8 mouse cellular contexts compared by ENCODE assay signal in the genomic region with DNA sequence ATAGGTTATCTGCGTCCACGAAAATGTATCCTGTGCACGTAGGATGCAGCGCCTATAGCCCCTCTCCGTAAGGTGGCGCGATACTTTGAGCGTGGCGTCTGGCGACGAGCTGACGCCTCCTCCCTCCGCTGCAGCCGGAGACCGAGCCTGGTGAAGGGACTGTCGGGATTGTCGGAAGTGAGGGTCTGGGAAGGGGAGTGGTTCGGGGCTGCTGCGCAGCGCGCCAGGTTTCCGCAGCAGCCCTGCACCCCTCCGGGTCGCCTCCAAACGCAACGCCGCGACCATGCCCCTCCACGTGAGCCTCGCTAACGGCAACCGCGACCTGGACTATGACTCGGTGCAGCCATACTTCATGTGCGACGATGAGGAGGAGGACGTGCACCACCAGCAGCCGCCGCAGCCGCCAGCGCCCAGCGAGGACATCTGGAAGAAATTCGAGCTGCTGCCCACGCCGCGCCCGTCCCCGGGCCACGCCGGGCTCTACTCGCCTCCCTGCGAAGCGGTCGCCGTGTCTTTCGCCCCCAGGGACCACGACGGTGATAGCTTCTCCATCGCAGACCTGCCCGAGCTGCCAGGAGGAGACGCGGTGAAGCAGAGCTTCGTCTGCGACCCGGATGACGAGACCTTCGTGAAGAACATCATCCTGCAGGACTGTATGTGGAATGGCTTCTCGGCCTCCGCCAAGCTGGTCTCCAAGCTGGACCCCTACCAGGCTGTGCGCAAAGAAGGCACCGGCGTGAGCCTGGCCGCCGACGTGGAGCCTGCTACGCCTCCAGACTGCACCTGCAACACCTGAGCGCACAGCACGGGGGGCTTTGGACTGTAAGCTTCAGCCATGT. TPM values are rescaled to one million over a fixed set of nuclear protein-coding genes. Genes with fewer than 3 reads are reported as not detected.
A peak's percentile ranks its signal among the peaks of the same experiment; 100 is the strongest.
DNase-seq lines count a peak whose midpoint lies in the region; ATAC-seq and TF ChIP-seq lines count a peak whose summit lies in the region.

A gene (plus strand): TSS at position 97 of the 839 bp plus-strand sequence.

- H3K27ac ChIP-seq in CH12.LX (ENCODE audit: insufficient read depth, low read depth): no peak within 1 kb of the TSS
- peak within 1 kb of the TSS; percentile 87 for H3K27ac ChIP-seq in forebrain, embryonic 15.5 days (replicated peaks)
- no peak within 1 kb of the TSS for H3K27ac ChIP-seq in liver, embryonic 13.5 days
- H3K27ac ChIP-seq in neural tube, embryonic 11.5 days (ENCODE audit: low read depth, low read length): peak within 1 kb of the TSS; percentile 73
- peak within 1 kb of the TSS; percentile 58 for H3K27ac ChIP-seq in stomach, embryonic 16.5 days (ENCODE audit: low read length)

- DNase-seq in CH12.LX (ENCODE audit: extremely low read depth): peak; percentile 83
- peak; percentile 84 to 85 for DNase-seq in heart, postnatal 10 days
- peak; percentile 63 to 80 for DNase-seq in kidney, postnatal 36 days
- peak; percentile 47 for DNase-seq in liver, embryonic 13.5 days
- DNase-seq in neural tube, embryonic 11.5 days (ENCODE audit: low spot score): peak; percentile 90

- peak within 1 kb of the TSS; percentile 41 for H3K9ac ChIP-seq in CH12.LX (ENCODE audit: insufficient read depth, low read depth)
- H3K9ac ChIP-seq in forebrain, embryonic 15.5 days (replicated peaks): peak within 1 kb of the TSS; percentile 74
- H3K9ac ChIP-seq in liver, embryonic 13.5 days: peak within 1 kb of the TSS; percentile 59
- peak within 1 kb of the TSS; percentile 75 for H3K9ac ChIP-seq in neural tube, embryonic 11.5 days (ENCODE audit: low read length)
- H3K9ac ChIP-seq in stomach, embryonic 16.5 days (ENCODE audit: low read length): peak within 1 kb of the TSS; percentile 85

- TF ChIP-seq RAD21 in CH12.LX (IDR thresholded peaks at IDR 0.05; ENCODE audit: low read depth, low read length): no peak

- peaks cover 0 to 12% of the 10 kb centered on the region in 2 experiments; a peak in 2 of 4 replicates for H3K4me1 ChIP-seq in CH12.LX (ENCODE audit: control insufficient read depth in 1 of 2, insufficient read depth in 2 of 2)
- peaks cover 25% of the 10 kb centered on the region for H3K4me1 ChIP-seq in forebrain, embryonic 15.5 days
- H3K4me1 ChIP-seq in liver, embryonic 13.5 days (replicated peaks): peaks cover 7% of the 10 kb centered on the region
- 0 out of 2 replicates have a peak, but pooled peaks cover 3% of the 10 kb centered on the region for H3K4me1 ChIP-seq in neural tube, embryonic 11.5 days (ENCODE audit: control insufficient read depth, insufficient read depth, low read length)
- 0 out of 2 replicates have a peak, but pooled peaks cover 8% of the 10 kb centered on the region for H3K4me1 ChIP-seq in stomach, embryonic 16.5 days (ENCODE audit: control insufficient read depth, insufficient read depth, low read length)

- no peaks in the 10 kb centered on the region for H3K79me2 ChIP-seq in CH12.LX (replicated peaks; ENCODE audit: control insufficient read depth, extremely low read depth, insufficient read depth, poor library complexity, severe bottlenecking)

- TF ChIP-seq EP300 in CH12.LX (IDR thresholded peaks at IDR 0.05; ENCODE audit: low read length): no peak

- peak within 1 kb of the TSS; percentile 75 for H3K4me2 ChIP-seq in CH12.LX (ENCODE audit: insufficient read depth, low read depth, poor library complexity, severe bottlenecking)
- H3K4me2 ChIP-seq in forebrain, embryonic 15.5 days (replicated peaks): peak within 1 kb of the TSS; percentile 64
- peak within 1 kb of the TSS; percentile 72 for H3K4me2 ChIP-seq in liver, embryonic 13.5 days
- peak within 1 kb of the TSS; percentile 88 for H3K4me2 ChIP-seq in neural tube, embryonic 11.5 days (ENCODE audit: low read depth)
- H3K4me2 ChIP-seq in stomach, embryonic 16.5 days (ENCODE audit: low read depth, low read length): peak within 1 kb of the TSS; percentile 82

- TF ChIP-seq POLR2A in CH12.LX (IDR thresholded peaks at IDR 0.05; ENCODE audit: low read depth, low read length): peak; percentile 58

- H3K36me3 ChIP-seq in CH12.LX (replicated peaks in 1 of 2; ENCODE audit: control insufficient read depth in 1 of 2, insufficient read depth in 1 of 2, low read length in 1 of 2): peaks cover 0 to 9% of the 10 kb centered on the region in 2 experiments
- H3K36me3 ChIP-seq in forebrain, embryonic 15.5 days: no peaks in the 10 kb centered on the region
- no peaks in the 10 kb centered on the region for H3K36me3 ChIP-seq in liver, embryonic 13.5 days
- no peaks in the 10 kb centered on the region for H3K36me3 ChIP-seq in neural tube, embryonic 11.5 days (ENCODE audit: control insufficient read depth, insufficient read depth, low read length)
- H3K36me3 ChIP-seq in stomach, embryonic 16.5 days (ENCODE audit: control insufficient read depth, insufficient read depth, low read length): no peaks in the 10 kb centered on the region

- dilution Hi-C loops in CH12.LX (cut with MboI; ENCODE audit: extremely low pct_ligation_motif_present, extremely low pct_unique_long_range_greater_than_20kb, low sequenced_read_pairs): no loop called here

- TF ChIP-seq CTCF in CH12.LX (conservative IDR thresholded peaks at IDR 0.05 in 1 of 2, IDR thresholded peaks at IDR 0.05 in 1 of 2; ENCODE audit: low read depth in 2 of 2, low read length in 2 of 2): peak in 1 of 2 experiments; percentile 63; a peak in 2 of 4 replicates

- peaks cover 17% of the 10 kb centered on the region for H3K27me3 ChIP-seq in CH12.LX (replicated peaks)
- H3K27me3 ChIP-seq in forebrain, embryonic 15.5 days: no peaks in the 10 kb centered on the region
- peaks cover 16% of the 10 kb centered on the region for H3K27me3 ChIP-seq in liver, embryonic 13.5 days
- no peaks in the 10 kb centered on the region for H3K27me3 ChIP-seq in neural tube, embryonic 11.5 days (ENCODE audit: control insufficient read depth, insufficient read depth, low read length)
- H3K27me3 ChIP-seq in stomach, embryonic 16.5 days (ENCODE audit: control insufficient read depth, insufficient read depth, low read length): no peaks in the 10 kb centered on the region

- ATAC-seq in cerebellum, adult (ENCODE audit: insufficient number of reproducible peaks, low FRiP score, low TSS enrichment): peak; percentile 91
- peak; percentile 97 for ATAC-seq in forebrain, embryonic 15.5 days (replicated peaks)
- ATAC-seq in liver, embryonic 13.5 days (ENCODE audit: low read depth): peak; percentile 69
- peak; percentile 88 for ATAC-seq in neural tube, embryonic 11.5 days (ENCODE audit: insufficient read depth, low FRiP score, low TSS enrichment)
- peak; percentile 90 for ATAC-seq in stomach, embryonic 16.5 days (ENCODE audit: insufficient read depth, low FRiP score)

- intact Hi-C loops in heart, postnatal 10 days (cut with DNase I): no loop called here

- under 1% methylated on average over 78 of the region's 78 CpGs for WGBS in forebrain, embryonic 15.5 days
- under 1% methylated on average over 78 of the region's 78 CpGs for WGBS in liver, embryonic 13.5 days (ENCODE audit: insufficient replicate concordance)
- WGBS in neural tube, embryonic 11.5 days: under 1% methylated on average over 75 of the region's 78 CpGs
- under 1% methylated on average over 78 of the region's 78 CpGs for WGBS in stomach, embryonic 16.5 days

- H3K9me3 ChIP-seq in CH12.LX (replicated peaks; ENCODE audit: low read length): no peaks in the 10 kb centered on the region
- H3K9me3 ChIP-seq in forebrain, embryonic 15.5 days: no peaks in the 10 kb centered on the region
- no peaks in the 10 kb centered on the region for H3K9me3 ChIP-seq in liver, embryonic 13.5 days (replicated peaks)
- H3K9me3 ChIP-seq in neural tube, embryonic 11.5 days (ENCODE audit: control insufficient read depth, low read length): no peaks in the 10 kb centered on the region
- H3K9me3 ChIP-seq in stomach, embryonic 16.5 days (replicated peaks; ENCODE audit: control insufficient read depth, low read length): no peaks in the 10 kb centered on the region

- in situ Hi-C loops in CH12.LX (cut with MboI; ENCODE audit: low pct_ligation_motif_present, low pct_unique_long_range_greater_than_20kb, low sequenced_read_pairs): no loop called here

- peak within 1 kb of the TSS; percentile 59 to 83 (median 72) for H3K4me3 ChIP-seq in CH12.LX (replicated peaks in 1 of 3; ENCODE audit: low read depth in 2 of 3, low read length in 2 of 3, poor library complexity in 1 of 3)
- peak within 1 kb of the TSS; percentile 79 for H3K4me3 ChIP-seq in forebrain, embryonic 15.5 days
- peak within 1 kb of the TSS; percentile 62 for H3K4me3 ChIP-seq in liver, embryonic 13.5 days (replicated peaks)
- peak within 1 kb of the TSS; percentile 55 for H3K4me3 ChIP-seq in neural tube, embryonic 11.5 days (ENCODE audit: low read depth, low read length)
- peak within 1 kb of the TSS; percentile 81 for H3K4me3 ChIP-seq in stomach, embryonic 16.5 days (replicated peaks; ENCODE audit: low read length)

TF ChIP-seq in CH12.LX, 34 proteins besides CTCF, POLR2A, EP300 and RAD21 (continues in another document):
- TF ChIP-seq HCFC1 (IDR thresholded peaks at IDR 0.05; ENCODE audit: low read depth, low read length): peak; percentile 73
- TF ChIP-seq NRF1 (IDR thresholded peaks at IDR 0.05; ENCODE audit: low read depth, low read length): peak; percentile 48
- peak; percentile 49; the same call in 1 of the 2 replicates for TF ChIP-seq MXI1 (IDR thresholded peaks at IDR 0.05; ENCODE audit: low read depth, low read length)
- 0 out of 2 replicates have a peak, but pooled peaks have one; percentile 64 for TF ChIP-seq TBP (conservative IDR thresholded peaks at IDR 0.05; ENCODE audit: low read depth, low read length)
- TF ChIP-seq ZKSCAN1 (IDR thresholded peaks at IDR 0.05; ENCODE audit: borderline replicate concordance, low read depth, low read length): no peak
- TF ChIP-seq PAX5 (IDR thresholded peaks at IDR 0.05; ENCODE audit: low read length): no peak
- TF ChIP-seq BHLHE40 (IDR thresholded peaks at IDR 0.05; ENCODE audit: low read depth, low read length): peak; percentile 47; the same call in 1 of the 2 replicates
- TF ChIP-seq TCF12 (IDR thresholded peaks at IDR 0.05; ENCODE audit: low read depth, low read length): peak; percentile 19; the same call in 1 of the 2 replicates
- TF ChIP-seq CHD2 (IDR thresholded peaks at IDR 0.05; ENCODE audit: low read length): peak; percentile 38; the same call in 1 of the 2 replicates
- TF ChIP-seq MAX (IDR thresholded peaks at IDR 0.05; ENCODE audit: low read length): 0 out of 2 replicates have a peak, but pooled peaks have one; percentile 16
- TF ChIP-seq E2F4 (IDR thresholded peaks at IDR 0.05; ENCODE audit: insufficient replicate concordance, low read depth, low read length): no peak

RNA-seq across cellular contexts. Expression of the gene that starts here (rescaled TPM):
- total RNA-seq in CH12.LX (2012; rRNA removed): 11.2 and 13.7 TPM in 2 replicates
- total RNA-seq in CH12.LX (2014; rRNA removed): 8.2 and 10.8 TPM in 2 replicates
- 30.5 and 37.2 TPM in 2 replicates for polyA plus RNA-seq in CH12.LX (2012; ENCODE audit: insufficient read length, low read depth)
- polyA plus RNA-seq in forebrain, embryonic 15.5 days (2015; fragmentation: Nextera tagmentation; extraction: Ambion mirVana): 115 TPM in 2 replicates
- total RNA-seq in heart, postnatal 10 days (2021): 10 to 100 TPM; 14.6 to 15.6 TPM
- 12.8 and 13.4 TPM in 2 replicates for polyA plus RNA-seq in liver, embryonic 13.5 days (2015; fragmentation: Nextera tagmentation; extraction: Ambion mirVana)
- 64.5 and 68.2 TPM in 2 replicates for polyA plus RNA-seq in neural tube, embryonic 11.5 days (2014; fragmentation: Nextera tagmentation; extraction: Ambion mirVana)
- 62.0 and 73.4 TPM in 2 replicates for polyA plus RNA-seq in stomach, embryonic 16.5 days (2015; fragmentation: Nextera tagmentation; extraction: Ambion mirVana)

Comparison
In these comparisons a context has a peak if more than half of its experiments do, and no peak if none do; other contexts are left out.
1. H3K27ac ChIP-seq: peak in forebrain, embryonic 15.5 days (single experiment), neural tube, embryonic 11.5 days (single experiment) and stomach, embryonic 16.5 days (single experiment); none in CH12.LX (single experiment) and liver, embryonic 13.5 days (single experiment).
2. Peak in every context shown above with its lines, with median percentiles within 50 percentile points of each other: DNase-seq, H3K4me2 ChIP-seq, H3K4me3 ChIP-seq, H3K9ac ChIP-seq and ATAC-seq.